Mouse (Mus musculus) forebrain, embryonic 12.5 days (tissue): ENCODE measurements at regions not wholly inside any gene's neighbourhood (a gene's known extent, or its start where the extent isn't known, plus 50 kb on each side); places are given as distances from the start of the nearest gene placed in this dataset.

Experiments
- ATAC-seq: fragments of 200-750 bp; cut with Nextera tagmentation; 2 replicates; pipeline ENCODE4 v1.8.0; 2017; ENCODE audit warnings: moderate TSS enrichment; ENCODE audit not compliant: low FRiP score
- H3K27ac ChIP-seq: fragments of 300-500 bp; sonication (generic); 2 replicates; pipeline ENCODE4 v1.5.1; 2016; ENCODE audit warnings: mild to moderate bottlenecking
- H3K27me3 ChIP-seq: fragments of 300-500 bp; sonication (generic); 2 replicates; pipeline ENCODE4 v1.6.1; 2016; ENCODE audit warnings: mild to moderate bottlenecking
- H3K36me3 ChIP-seq: fragments of 300-500 bp; sonication (generic); replicated peaks from 2 replicates; pipeline ENCODE4 v1.6.1; 2016; ENCODE audit warnings: mild to moderate bottlenecking
- H3K4me1 ChIP-seq: fragments of 300-500 bp; sonication (generic); 2 replicates; pipeline ENCODE4 v1.6.1; 2016
- H3K4me2 ChIP-seq: fragments of 300-500 bp; sonication (generic); 2 replicates; pipeline ENCODE4 v1.6.1; 2016; ENCODE audit warnings: mild to moderate bottlenecking, moderate library complexity
- H3K4me3 ChIP-seq: fragments of 300-500 bp; sonication (generic); replicated peaks from 2 replicates; pipeline ENCODE4 v1.5.1; 2016; ENCODE audit warnings: mild to moderate bottlenecking
- H3K9ac ChIP-seq: fragments of 300-500 bp; sonication (generic); 2 replicates; pipeline ENCODE4 v1.6.1; 2016; ENCODE audit warnings: mild to moderate bottlenecking
- H3K9me3 ChIP-seq: fragments of 300-500 bp; sonication (generic); 2 replicates; pipeline ENCODE4 v1.6.1; 2016
- WGBS: fragments of 180-500 bp; shearing (Covaris S2); methylation state at CpG from one replicate; pipeline ENCODE4 v1.1.7; 2016; 5-methylcytosine and 5-hydroxymethylcytosine counted together

DNA sequence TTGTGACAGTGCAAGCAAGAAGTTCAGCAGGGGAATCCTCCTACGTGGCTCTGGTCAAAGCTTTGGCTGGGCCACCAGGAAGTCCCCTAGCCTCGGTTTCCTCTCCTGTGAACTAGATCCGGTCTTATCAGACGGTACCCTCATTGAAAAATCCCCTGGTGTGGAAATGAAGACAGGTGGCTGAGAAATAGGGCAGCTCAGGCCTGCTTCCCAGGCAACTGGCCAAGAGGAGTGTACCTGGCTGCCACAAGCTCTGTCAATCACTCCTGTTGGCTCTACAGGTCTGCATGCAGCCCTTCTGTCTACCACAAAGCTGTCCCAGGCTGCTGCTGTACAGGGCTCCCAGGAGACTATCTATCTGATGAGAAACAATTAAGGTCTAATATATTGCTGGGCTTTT, 146.1 kb upstream of the Cxcr4 start:
- H3K4me3 ChIP-seq = no peak overlapping the region
- H3K27me3 ChIP-seq = no peaks in the 10 kb centered on the region
- H3K9me3 ChIP-seq = no peaks in the 10 kb centered on the region
- no peak overlapping the region for H3K4me2 ChIP-seq
- ATAC-seq = no peak
- no peaks in the 10 kb centered on the region for H3K4me1 ChIP-seq
- H3K36me3 ChIP-seq = no peaks in the 10 kb centered on the region
- no peak overlapping the region for H3K27ac ChIP-seq
- 85% methylated on average over 4 of the region's 4 CpGs for WGBS
- H3K9ac ChIP-seq = no peak overlapping the region

DNA sequence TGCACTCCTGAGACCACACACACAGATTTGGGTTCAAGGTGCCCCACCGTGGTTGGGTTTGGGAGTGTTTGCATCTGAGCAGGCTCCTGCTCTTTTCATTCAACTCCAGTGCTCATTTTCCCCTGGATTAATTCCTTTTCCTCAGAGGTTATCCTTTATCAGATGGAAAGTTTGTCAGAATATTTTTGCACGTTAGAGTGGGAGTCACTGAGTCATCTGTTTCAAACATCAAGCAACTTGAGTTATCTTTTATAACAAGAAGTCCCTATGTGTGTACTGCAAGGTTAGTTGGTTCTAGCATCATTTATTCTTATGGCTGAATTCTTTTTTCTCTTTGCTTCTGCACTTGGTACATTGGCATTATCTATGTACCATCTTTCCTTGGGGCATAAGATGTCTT, 142.8 kb upstream of the Cxcr4 start:
- ATAC-seq = no peak

DNA sequence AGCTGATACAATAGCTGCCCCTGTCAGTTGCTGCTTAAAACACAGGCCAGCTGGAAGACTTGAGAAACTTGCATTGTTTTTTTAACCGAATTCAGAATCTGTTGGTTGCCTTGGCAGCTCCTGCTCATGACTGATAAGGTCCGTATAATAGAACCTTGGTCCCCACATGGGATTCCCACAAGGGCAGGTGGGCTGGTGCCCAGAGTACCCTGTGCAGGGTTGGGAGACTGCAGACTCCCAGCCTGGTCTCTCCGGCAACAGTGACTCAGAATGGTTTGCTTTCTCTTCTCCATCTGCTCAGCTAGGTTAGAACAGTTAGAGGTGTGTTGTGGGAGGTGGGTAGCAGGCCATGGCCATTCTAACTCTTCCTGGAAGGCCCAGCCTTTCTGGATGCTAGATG, 139.4 kb upstream of the Cxcr4 start:
- Histone ChIP-seq H3K9me3 (no peaks in the 10 kb centered on the region), H3K4me2 (no peak overlapping the region), H3K27ac (no peak overlapping the region), H3K4me3 (no peak overlapping the region), H3K4me1 (no peaks in the 10 kb centered on the region), H3K36me3 (no peaks in the 10 kb centered on the region), H3K27me3 (no peaks in the 10 kb centered on the region), H3K9ac (no peak overlapping the region)
- WGBS = 71% methylated on average over 3 of the region's 3 CpGs
- ATAC-seq = no peak

More for the DNA sequence above, 142.8 kb upstream of the Cxcr4 start:
- Histone ChIP-seq H3K4me3 (no peak overlapping the region), H3K4me1 (no peaks in the 10 kb centered on the region), H3K9me3 (no peaks in the 10 kb centered on the region), H3K36me3 (no peaks in the 10 kb centered on the region), H3K27ac (no peak overlapping the region), H3K4me2 (no peak overlapping the region), H3K9ac (no peak overlapping the region), H3K27me3 (no peaks in the 10 kb centered on the region)
- 73% methylated on average over 2 of the region's 2 CpGs for WGBS

DNA sequence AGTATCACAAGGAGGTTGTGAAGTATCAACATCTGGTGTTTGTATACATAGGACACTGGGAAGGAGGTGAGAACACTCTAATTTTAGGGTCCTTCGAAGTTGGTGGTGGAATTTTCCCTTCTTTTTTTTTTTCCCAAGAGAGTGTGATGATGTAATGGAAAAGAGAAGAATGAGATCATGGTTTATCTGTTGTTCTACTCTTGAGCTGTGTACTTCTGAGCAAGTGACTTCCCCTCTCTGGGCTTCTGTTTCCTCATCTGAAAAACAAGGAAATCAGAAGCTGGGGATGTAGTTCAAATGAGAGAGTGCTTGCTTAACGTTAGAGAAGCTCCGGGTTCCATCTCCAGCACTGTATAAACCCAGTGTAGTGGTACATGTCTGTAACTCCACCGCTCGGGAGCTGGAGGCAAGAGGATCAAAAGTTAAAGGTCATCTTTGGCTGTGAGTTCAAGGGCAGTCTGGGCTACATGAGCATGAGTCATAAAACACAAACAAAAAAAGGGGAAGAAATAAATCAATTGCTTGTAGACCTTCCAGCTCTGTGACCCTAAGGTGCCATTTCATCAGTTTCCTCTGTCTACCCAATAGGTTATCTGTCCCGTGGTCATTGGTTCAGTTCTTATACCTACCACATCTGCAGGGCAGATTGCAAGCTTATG, 132.5 kb upstream of the Cxcr4 start:
- H3K9ac ChIP-seq = no peak overlapping the region
- H3K4me3 ChIP-seq = no peak overlapping the region
- ATAC-seq = no peak
- H3K36me3 ChIP-seq = no peaks in the 10 kb centered on the region
- WGBS = 84% methylated on average over 6 of the region's 6 CpGs
- no peaks in the 10 kb centered on the region for H3K9me3 ChIP-seq
- H3K27ac ChIP-seq = no peak overlapping the region
- no peaks in the 10 kb centered on the region for H3K4me1 ChIP-seq
- H3K27me3 ChIP-seq = no peaks in the 10 kb centered on the region
- H3K4me2 ChIP-seq = no peak overlapping the region

DNA sequence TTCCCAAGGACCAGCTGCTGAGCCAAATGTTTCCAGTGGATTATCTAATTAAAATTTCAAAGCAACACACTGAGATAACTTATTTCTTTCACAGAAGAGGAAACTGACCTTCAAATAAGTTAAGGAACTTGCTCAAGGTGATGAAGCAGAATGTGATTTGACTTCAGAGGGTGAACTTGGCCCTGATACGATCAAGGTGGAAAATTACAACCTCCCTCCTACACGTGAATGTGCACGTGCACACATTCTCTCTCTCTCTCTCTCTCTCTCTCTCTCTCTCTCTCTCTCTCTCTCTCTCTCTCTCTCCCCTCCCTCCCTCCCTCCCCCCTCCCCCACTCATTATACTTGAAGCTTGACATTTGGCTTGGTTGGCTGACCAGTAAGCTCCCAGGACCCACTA, 131.8 kb upstream of the Cxcr4 start:
- Histone ChIP-seq H3K9me3 (no peaks in the 10 kb centered on the region), H3K27ac (no peak overlapping the region), H3K4me1 (no peaks in the 10 kb centered on the region), H3K27me3 (no peaks in the 10 kb centered on the region), H3K4me2 (no peak overlapping the region), H3K36me3 (no peaks in the 10 kb centered on the region), H3K4me3 (no peak overlapping the region), H3K9ac (no peak overlapping the region)
- no peak for ATAC-seq
- WGBS = 41% methylated on average over 3 of the region's 3 CpGs

DNA sequence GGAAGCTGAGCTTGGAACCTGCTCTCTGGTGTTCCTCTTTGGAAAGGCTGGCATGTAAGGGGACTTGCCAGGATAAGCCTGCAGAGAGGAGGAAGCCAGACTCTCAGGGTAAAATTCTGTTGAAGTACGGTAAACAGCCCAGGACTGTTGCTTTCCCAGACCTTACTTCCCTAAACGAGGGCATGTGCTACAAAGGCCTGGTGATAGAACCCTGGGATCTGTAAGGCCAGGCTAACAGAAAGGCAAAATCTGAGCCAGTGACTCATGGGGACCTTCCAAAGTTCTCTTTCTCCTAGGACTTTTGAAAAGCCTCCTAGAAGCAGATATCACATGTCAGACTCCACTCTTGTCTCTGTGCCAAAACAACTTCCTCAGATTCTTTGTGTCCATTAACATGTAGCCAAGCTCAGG, 130.0 kb upstream of the Cxcr4 start:
- WGBS = 78% methylated on average over 2 of the region's 2 CpGs
- Histone ChIP-seq H3K36me3 (no peaks in the 10 kb centered on the region), H3K9ac (no peak overlapping the region), H3K27ac (no peak overlapping the region), H3K9me3 (no peaks in the 10 kb centered on the region), H3K27me3 (no peaks in the 10 kb centered on the region), H3K4me3 (no peak overlapping the region), H3K4me1 (no peaks in the 10 kb centered on the region), H3K4me2 (no peak overlapping the region)
- ATAC-seq = no peak

DNA sequence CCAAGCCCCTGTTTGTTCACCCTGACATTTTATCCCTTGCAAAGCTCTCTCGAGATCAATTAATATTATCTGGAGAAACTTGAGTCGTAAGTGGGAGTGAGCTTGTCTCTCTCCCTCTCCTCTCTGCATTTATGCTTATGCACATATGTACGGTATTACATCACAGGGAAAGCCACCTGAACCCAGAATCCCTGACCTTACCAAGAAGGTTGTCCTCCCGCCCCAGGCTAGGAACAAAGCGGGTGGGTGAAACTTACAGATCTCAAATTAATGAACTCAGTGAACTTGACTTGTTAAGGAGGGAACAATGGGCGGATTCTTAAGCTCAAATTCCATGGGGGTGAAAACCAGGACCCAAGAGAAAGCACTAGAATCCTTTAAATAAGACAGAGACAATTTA, 122.8 kb upstream of the Cxcr4 start:
- Histone ChIP-seq H3K4me2 (no peak overlapping the region), H3K27ac (no peak overlapping the region), H3K4me1 (peaks cover 19% of the 10 kb centered on the region), H3K4me3 (no peak overlapping the region), H3K27me3 (no peaks in the 10 kb centered on the region), H3K9me3 (no peaks in the 10 kb centered on the region), H3K9ac (no peak overlapping the region), H3K36me3 (no peaks in the 10 kb centered on the region)
- ATAC-seq = no peak
- 54% methylated on average over 6 of the region's 6 CpGs for WGBS

DNA sequence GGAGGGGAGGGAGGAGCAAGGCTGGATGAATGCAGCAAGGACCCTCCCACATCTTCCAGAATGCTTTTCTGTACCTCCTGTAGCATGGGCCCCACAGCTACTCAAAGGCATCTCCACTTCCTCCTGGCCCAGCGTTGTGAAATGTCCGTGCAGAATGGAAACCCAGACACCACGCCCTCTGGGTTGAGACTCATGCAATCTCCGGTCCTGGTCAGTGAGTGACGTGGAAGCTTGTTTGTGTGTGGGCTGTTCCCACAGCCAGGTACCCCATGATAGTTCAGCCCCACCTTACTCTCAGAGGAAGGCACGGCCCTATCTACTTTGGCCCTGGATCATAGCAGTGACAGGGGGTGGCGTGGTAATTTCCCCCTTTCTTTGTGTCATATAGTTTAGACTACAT, 120.8 kb upstream of the Cxcr4 start:
- H3K4me3 ChIP-seq = no peak overlapping the region
- no peaks in the 10 kb centered on the region for H3K27me3 ChIP-seq
- 82% methylated on average over 7 of the region's 7 CpGs for WGBS
- ATAC-seq = no peak
- no peaks in the 10 kb centered on the region for H3K9me3 ChIP-seq
- no peak overlapping the region for H3K9ac ChIP-seq
- H3K27ac ChIP-seq = no peak overlapping the region
- no peak overlapping the region for H3K4me2 ChIP-seq
- peaks cover 19% of the 10 kb centered on the region for H3K4me1 ChIP-seq
- H3K36me3 ChIP-seq = no peaks in the 10 kb centered on the region

DNA sequence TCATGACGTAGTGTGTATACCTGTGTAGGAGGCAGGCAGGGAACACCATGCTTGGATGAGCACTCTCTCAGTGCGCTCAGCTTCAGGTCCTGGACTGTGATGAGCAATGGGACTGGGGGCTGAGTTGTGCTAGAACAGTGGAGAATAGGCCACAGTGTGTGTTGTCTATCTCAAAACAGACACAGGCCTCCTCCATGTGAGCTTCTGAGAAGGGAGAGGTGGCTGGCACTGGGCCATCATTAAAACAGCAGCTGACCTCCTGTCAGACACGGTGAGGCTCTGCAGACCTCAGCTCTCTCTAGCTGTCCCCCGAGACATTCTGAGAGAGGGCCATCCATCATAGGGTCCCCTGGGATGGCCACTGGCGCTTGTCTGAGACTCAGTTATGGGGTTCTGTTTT, 119.0 kb upstream of the Cxcr4 start:
- H3K9ac ChIP-seq = no peak overlapping the region
- no peak overlapping the region for H3K4me2 ChIP-seq
- H3K27ac ChIP-seq = no peak overlapping the region
- H3K27me3 ChIP-seq = no peaks in the 10 kb centered on the region
- WGBS = 83% methylated on average over 5 of the region's 5 CpGs
- peaks cover 19% of the 10 kb centered on the region for H3K4me1 ChIP-seq
- no peak overlapping the region for H3K4me3 ChIP-seq
- H3K9me3 ChIP-seq = no peaks in the 10 kb centered on the region
- ATAC-seq = no peak
- no peaks in the 10 kb centered on the region for H3K36me3 ChIP-seq

DNA sequence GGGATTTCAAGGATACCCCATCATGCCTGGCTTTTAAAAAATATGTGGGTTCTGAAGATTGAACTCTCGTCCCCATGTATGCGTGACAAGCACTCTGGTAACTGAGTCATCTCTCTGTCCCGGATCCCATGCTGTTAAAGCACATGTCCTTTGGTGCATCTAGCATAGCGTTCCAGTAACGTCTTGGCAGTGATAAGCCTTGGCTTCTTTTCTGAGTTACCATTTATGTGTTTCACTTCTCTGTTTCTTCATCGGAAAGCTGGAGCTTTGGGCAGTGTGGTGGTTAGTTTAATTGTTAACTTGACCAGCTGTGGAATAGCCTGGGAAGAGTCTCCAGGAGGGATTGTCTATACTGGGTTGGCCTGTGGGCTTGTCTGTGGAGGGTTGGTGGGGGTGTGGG, 115.7 kb upstream of the Cxcr4 start:
- no peak overlapping the region for H3K9ac ChIP-seq
- 94% methylated on average over 6 of the region's 6 CpGs for WGBS

DNA sequence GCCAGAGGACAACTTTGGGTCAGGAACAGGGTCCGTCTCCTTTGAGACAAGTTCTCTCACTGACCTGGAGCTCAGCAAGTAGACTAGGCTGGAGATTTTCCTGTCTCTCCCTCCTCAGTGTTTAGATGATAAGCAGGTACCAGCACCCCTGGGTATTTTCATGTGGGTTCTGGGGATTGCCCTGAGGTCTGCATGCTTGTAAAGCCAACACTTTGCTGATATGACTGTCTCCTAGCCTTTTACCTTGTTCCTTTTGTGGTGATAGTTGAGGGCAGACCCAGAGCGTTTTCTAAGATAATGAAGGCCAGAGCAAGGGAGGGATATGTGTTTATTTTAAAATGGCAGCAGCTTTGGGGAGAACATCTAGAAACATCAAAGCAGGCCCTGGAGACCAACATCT, 114.1 kb upstream of the Cxcr4 start:
- no peaks in the 10 kb centered on the region for H3K9me3 ChIP-seq
- WGBS = 91% methylated on average over 2 of the region's 2 CpGs
- H3K27ac ChIP-seq = no peak overlapping the region
- no peak overlapping the region for H3K4me2 ChIP-seq
- no peak overlapping the region for H3K4me3 ChIP-seq
- H3K27me3 ChIP-seq = no peaks in the 10 kb centered on the region
- no peak for ATAC-seq
- H3K36me3 ChIP-seq = no peaks in the 10 kb centered on the region
- no peaks in the 10 kb centered on the region for H3K4me1 ChIP-seq
- no peak overlapping the region for H3K9ac ChIP-seq

More for the DNA sequence above, 115.7 kb upstream of the Cxcr4 start:
- H3K4me1 ChIP-seq = peaks cover 3% of the 10 kb centered on the region
- no peaks in the 10 kb centered on the region for H3K36me3 ChIP-seq
- H3K4me3 ChIP-seq = no peak overlapping the region
- H3K9me3 ChIP-seq = no peaks in the 10 kb centered on the region
- no peak overlapping the region for H3K4me2 ChIP-seq
- no peak overlapping the region for H3K27ac ChIP-seq
- no peak for ATAC-seq
- H3K27me3 ChIP-seq = no peaks in the 10 kb centered on the region

DNA sequence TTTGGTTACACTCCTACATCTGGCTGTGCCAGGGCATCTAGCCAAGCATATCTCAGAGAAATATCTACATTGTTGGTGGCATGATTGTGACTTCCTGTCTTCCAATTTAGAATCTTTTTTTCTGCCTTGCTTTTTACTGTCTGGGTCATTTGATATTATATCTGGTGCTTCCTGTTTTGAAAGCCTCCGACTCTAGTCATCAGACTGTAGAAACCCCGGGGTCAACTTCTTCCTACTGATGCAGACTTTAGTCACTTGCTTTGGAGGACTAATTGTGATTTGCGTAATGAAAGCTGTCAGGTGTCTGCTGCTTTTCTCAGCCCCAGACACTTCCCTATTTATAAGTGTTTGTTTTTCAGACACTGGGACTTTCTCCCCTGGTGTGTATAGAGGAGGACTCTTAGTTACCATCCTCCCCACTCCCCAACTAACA, 113.0 kb upstream of the Cxcr4 start:
- ATAC-seq = no peak
- Histone ChIP-seq H3K27ac (no peak overlapping the region), H3K27me3 (no peaks in the 10 kb centered on the region), H3K4me1 (no peaks in the 10 kb centered on the region), H3K36me3 (no peaks in the 10 kb centered on the region), H3K9ac (no peak overlapping the region), H3K4me3 (no peak overlapping the region), H3K9me3 (no peaks in the 10 kb centered on the region), H3K4me2 (no peak overlapping the region)
- 82% methylated on average over 3 of the region's 3 CpGs for WGBS

DNA sequence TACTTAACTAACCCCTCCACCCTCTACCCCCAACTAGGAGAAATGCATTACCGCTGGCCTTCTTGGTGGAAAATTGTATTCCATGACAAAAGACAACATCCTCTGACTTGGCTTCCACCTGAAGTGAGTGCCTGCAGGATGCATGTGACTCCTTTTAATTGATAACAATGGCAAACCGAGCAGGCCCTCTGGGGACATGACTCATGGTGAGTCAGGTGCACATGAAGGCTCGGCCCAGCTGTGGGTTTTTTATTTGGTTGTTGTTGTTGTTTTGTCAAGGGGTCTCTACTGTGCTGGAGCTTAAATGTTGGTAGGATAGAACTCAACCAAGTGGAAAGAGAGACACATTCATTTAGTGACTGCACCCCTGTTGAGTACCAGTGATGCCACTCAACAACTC, 109.2 kb upstream of the Cxcr4 start:
- Histone ChIP-seq H3K9me3 (no peaks in the 10 kb centered on the region), H3K27ac (no peak overlapping the region)
- WGBS = 67% methylated on average over 3 of the region's 3 CpGs

More for the DNA sequence above, 109.2 kb upstream of the Cxcr4 start:
- H3K4me1 ChIP-seq = no peaks in the 10 kb centered on the region
- H3K4me2 ChIP-seq = no peak overlapping the region
- ATAC-seq = no peak
- H3K4me3 ChIP-seq = no peak overlapping the region
- H3K27me3 ChIP-seq = no peaks in the 10 kb centered on the region
- H3K9ac ChIP-seq = no peak overlapping the region
- H3K36me3 ChIP-seq = no peaks in the 10 kb centered on the region
